Mouse (Mus musculus): ENCODE data around the gene Zbtb40. TPM values are rescaled to one million over a fixed set of nuclear protein-coding genes. Genes with fewer than 3 reads are reported as not detected.

The Zbtb40 gene
- total RNA-seq, 4 experiments from 2014 or later: 5.6 to 9.3 (median 7.1) TPM

DNA sequence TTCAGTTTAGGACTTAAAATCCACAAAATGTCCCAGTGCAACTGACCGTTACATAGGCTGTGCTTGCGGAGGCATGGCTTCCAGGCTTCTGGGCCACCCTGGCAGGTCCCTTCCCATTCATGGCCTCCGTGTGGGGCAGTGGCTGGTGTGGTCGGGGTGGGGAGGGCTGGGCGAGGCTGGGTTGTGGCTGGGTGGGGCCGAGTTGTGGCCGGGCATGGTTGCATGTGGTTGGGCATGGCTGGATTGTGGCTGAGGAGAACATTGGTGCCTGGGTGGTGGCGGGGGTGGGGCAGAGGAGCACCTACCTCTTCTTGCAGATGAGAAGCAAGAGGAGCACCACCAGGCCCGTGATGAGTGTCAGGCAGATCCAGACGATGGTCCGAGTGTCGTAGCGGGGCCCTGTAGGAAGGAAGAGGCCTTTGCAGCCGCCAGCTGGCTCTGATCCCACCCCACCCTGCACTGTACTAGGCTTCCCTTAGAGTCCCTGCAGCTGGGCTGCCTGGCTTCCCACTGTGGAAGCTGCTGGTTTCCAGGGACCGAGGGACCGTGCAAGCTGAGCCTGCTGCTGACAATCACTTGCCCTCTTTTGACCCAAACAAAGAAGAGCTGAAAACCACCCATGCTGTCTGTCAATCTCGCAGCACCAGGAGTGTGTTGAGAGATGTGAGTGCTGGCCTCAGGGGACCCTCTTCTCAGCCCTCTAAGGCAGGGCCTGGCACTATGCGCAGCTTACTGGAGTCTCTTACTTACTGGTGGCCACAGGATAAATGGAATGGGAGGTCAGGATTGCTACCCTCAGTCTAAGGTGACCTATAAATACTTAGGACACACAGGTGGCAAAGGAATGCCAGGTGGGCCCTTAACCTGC lies 113.6 kb downstream of the Zbtb40 start:
- no peak for DNase-seq (ENCODE audit: low spot score)

- DNase-seq (ENCODE audit: low spot score): no peak
These were observed 118.1 kb downstream of the Zbtb40 start for GRCm38 (mm10) chr4:136930474-136930873.

Other genes with a start within 250 kb of the Zbtb40 start
- gene Ephb2, start 212.8 kb downstream of the Zbtb40 start, total RNA-seq (2022): under 1 TPM; 0.44 to 0.86 (median 0.45) TPM
- 10 to 100 TPM; 30.2 to 38.5 (median 31.2) TPM for gene C1qb, start 162.6 kb downstream of the Zbtb40 start, total RNA-seq (2022)
- 10 to 100 TPM; 21.6 to 30.2 (median 24.9) TPM for gene C1qc, start 155.7 kb downstream of the Zbtb40 start, total RNA-seq (2022)
- gene C1qa, start 150.0 kb downstream of the Zbtb40 start, total RNA-seq (2022): 10 to 100 TPM; 23.6 to 36.8 (median 31.2) TPM
- under 1 TPM in 1 of 4 experiments, not detected in 3; 0.13 TPM for gene Epha8, start 92.0 kb downstream of the Zbtb40 start, total RNA-seq (2022)
- gene Wnt4, start 228.7 kb upstream of the Zbtb40 start, total RNA-seq (2022): under 1 TPM; 0.09 to 0.25 (median 0.15) TPM